Mouse (Mus musculus) bone marrow macrophage, adult 2 months (primary cell): ENCODE measurements around the gene Stim2. TPM values are rescaled to one million over a fixed set of nuclear protein-coding genes. Genes with fewer than 3 reads are reported as not detected.

Experiments
- H3K27ac ChIP-seq: 2 replicates; pipeline ENCODE4 v1.5.1; 2012; ENCODE audit warnings: low read depth, low read length; ENCODE audit not compliant: insufficient read depth
- H3K4me1 ChIP-seq: 2 replicates; pipeline ENCODE4 v1.6.1; 2012; ENCODE audit warnings: low read length; ENCODE audit not compliant: control insufficient read depth, insufficient read depth
- H3K4me3 ChIP-seq: 2 replicates; pipeline ENCODE4 v1.5.1; 2012; ENCODE audit warnings: mild to moderate bottlenecking, low read length, moderate library complexity; ENCODE audit not compliant: insufficient read depth
- CTCF ChIP-seq: IDR thresholded peaks from 2 replicates; pipeline ENCODE4 v1.5.1; 2012; ENCODE audit warnings: low read depth, mild to moderate bottlenecking, low read length, moderate library complexity
- POLR2A ChIP-seq: IDR thresholded peaks from 2 replicates; pipeline ENCODE4 v1.6.1; 2012; ENCODE audit warnings: mild to moderate bottlenecking, low read depth, low read length, borderline replicate concordance
- polyA plus RNA-seq: library from polyadenylated mRNA; stranded (reverse); fragments of >200 nt; gene quantifications from 2 replicates; pipeline ENCODE4 v1.2.4, GENCODE M21; 2012; ENCODE audit not compliant: missing spikeins, insufficient read depth, insufficient read length

The Stim2 gene
- polyA plus RNA-seq, 1 experiment = 37.9 TPM

DNA sequence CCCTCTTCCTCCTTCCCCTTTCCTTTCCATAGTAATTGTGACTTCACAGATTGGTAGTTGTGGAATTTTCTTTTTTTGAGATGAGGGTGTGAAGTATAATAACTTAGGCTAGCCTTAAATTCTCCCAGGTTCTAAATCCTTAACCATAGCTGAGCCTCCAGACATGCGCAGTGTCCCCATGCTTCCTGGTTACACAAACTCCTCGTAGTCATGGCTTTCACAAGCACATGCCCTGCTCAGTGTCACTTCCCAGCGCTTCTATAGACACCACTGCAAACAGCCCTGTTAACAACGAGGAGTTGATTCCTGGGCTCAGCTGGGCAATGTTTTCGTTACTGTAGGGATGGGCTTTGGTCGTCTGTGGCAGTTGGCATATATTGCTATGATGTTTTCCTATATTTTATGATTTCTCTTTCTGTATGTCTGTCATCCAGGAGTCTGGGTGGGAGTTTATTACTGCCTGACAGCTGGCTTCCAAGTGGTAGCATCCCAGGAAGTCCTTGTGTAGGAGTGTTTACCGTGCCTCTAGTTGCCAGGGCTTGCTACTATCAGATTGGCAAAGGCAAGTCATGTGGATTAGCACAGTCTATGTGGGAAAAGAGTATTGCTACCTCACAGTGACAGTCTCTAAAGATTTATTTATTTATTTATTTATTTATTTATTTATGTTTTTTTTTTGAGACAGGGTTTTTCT, 55.5 kb downstream of the Stim2 start:
- H3K27ac ChIP-seq = no peak overlapping the region
- peaks cover 23% of the 10 kb centered on the region for H3K4me1 ChIP-seq
- H3K4me3 ChIP-seq = no peak overlapping the region
- no peak for TF ChIP-seq CTCF
- no peak for TF ChIP-seq POLR2A

DNA sequence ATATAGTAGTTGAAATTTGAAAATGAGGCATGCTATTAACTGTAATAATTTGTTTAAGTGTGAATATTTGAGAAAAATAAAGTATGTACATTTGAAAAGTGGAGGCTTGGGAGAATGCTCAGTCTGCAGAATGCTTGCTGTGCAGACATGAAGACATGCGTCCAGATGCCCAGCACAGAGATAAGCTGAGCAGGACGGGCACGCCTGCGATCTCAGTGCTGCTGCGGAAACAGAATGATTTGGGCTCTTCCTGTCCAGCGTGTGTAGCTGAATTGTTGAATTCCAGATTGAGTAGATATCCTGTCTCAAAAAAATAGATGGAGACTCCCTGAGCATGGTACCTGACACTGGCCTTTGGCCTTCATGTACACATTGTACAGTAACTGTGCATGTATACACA, 58.0 kb downstream of the Stim2 start:
- TF ChIP-seq CTCF = no peak
- no peak for TF ChIP-seq POLR2A
- peaks cover 12% of the 10 kb centered on the region for H3K4me1 ChIP-seq
- H3K4me3 ChIP-seq = no peak overlapping the region
- H3K27ac ChIP-seq = no peak overlapping the region

DNA sequence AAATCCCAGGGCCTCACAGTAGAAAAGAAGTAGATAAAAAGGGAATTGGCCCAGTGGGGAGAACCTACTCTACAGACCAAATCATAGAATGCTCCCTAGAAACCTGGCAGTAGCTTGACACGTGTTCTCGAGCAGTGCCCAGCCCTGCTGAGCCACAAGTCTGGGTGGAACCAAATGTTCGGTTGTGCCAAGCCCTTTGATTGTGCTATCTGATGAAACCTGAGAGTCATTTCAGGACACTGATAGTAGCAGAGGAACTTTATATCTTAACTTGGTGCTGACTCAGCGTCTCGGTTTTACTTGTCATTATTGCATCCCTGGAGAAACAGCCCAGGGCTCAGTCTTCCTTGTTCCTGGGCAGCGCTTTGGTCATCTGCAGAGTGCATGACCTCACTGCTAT, 61.7 kb downstream of the Stim2 start:
- Histone ChIP-seq H3K4me3 (no peak overlapping the region), H3K27ac (no peak overlapping the region), H3K4me1 (peaks cover 3% of the 10 kb centered on the region; the same call in 1 of the 2 replicates)
- no peak for TF ChIP-seq POLR2A
- no peak for TF ChIP-seq CTCF

DNA sequence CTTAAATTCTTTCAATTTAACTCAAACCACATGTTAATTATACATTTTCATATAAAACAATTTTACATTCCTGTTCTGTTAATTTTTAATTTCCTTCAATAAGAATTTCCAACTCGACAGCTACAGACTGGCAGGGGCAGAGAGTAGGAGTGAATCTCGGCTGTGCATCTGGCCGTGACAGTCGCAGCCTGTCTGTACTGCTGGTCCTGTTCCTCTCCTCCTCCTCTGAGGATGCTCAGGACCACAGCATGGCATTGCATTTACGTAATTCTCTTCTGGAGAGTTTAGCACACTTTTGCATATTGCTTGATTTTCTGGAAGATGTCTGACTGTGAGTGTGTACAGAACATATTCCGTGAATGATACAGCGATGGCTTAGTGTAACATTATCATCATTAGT, 63.8 kb downstream of the Stim2 start:
- Histone ChIP-seq H3K4me3 (no peak overlapping the region), H3K27ac (no peak overlapping the region), H3K4me1 (peaks cover 3% of the 10 kb centered on the region; the same call in 1 of the 2 replicates)
- TF ChIP-seq CTCF = no peak
- no peak for TF ChIP-seq POLR2A

DNA sequence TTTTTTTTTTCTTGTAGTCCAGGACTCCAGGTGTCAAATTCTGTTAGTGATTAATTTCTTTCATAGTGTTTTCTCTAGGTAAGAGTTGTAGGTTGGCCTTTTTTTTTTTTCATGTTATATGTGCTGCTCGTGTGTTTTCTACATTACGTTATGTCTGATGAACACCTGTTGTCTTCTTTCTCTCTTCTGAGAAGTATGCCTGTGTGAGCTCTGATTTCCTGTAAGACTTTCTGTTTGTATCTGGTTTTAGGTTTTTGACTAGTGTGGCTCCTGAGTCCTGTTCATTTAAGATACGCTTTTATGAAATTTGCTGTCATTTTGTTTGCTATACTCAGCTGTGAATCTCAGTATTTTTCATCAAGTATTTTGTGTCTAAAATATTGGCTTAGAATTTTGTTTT, 69.3 kb downstream of the Stim2 start:
- Histone ChIP-seq H3K27ac (no peak overlapping the region), H3K4me1 (peaks cover 5% of the 10 kb centered on the region), H3K4me3 (no peak overlapping the region)
- TF ChIP-seq POLR2A (no peak), CTCF (no peak)

DNA sequence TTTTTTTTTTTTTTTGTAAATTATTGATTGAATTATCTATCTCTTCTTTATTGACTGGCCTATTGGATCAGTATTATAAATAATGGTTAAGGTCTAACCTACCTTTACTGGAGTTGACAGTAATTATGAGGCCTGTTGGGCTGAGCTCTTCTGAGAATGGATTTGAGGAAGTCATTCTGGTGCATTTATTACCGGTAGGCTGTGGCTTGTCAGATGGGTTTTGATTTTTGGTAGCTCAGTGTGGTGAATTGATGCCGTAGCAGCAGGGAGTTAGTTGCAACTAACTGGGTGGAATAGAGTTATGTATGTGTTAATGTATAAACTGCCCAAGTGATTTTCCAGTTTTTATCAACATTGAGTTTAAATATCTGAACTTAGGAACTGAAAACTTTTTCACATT, 72.2 kb downstream of the Stim2 start:
- Histone ChIP-seq H3K27ac (no peak overlapping the region), H3K4me3 (no peak overlapping the region), H3K4me1 (peaks cover 11% of the 10 kb centered on the region)
- TF ChIP-seq CTCF = no peak
- no peak for TF ChIP-seq POLR2A

DNA sequence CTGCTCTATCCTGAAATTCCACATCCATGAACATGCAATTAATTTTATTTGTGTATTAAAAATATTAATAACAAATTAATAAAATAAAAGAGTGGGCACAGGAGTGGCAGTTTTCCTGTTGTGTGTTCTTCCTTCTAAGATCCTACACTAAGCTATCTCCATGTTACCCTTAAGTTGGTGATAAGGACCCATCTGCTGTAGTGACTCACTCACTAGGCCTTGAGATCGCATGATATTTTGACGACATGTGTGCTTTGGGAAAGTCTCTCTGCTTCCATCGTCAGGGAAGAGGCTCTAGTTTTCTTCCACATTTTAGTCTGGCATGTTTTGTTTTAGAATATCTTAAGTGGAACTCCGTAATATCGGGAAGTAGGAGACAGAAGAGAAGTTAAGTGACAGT, 73.0 kb downstream of the Stim2 start:
- TF ChIP-seq POLR2A (no peak), CTCF (no peak)
- Histone ChIP-seq H3K27ac (no peak overlapping the region), H3K4me1 (peaks cover 11% of the 10 kb centered on the region), H3K4me3 (no peak overlapping the region)

DNA sequence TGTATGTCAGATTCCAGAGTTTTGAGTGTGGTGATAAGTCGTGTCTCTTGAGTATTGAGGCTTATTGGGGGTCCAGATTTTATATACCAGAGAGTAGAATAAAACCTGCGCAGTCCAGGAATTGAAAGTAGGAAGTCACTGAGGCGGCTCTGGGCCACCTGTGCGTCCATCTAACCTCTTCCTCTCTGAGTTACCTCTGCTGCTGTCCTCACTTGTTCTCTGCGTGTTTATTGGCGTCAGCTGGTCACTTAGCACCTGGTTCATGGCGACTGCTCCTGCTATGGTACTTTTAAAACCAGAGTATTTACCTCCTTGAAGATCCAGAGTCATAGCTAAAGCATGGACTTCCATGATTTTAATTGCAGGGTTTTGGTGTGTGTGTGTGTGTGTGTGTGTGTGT, 73.4 kb downstream of the Stim2 start:
- Histone ChIP-seq H3K4me1 (peaks cover 11% of the 10 kb centered on the region), H3K27ac (no peak overlapping the region), H3K4me3 (no peak overlapping the region)
- TF ChIP-seq CTCF (no peak), POLR2A (no peak)

DNA sequence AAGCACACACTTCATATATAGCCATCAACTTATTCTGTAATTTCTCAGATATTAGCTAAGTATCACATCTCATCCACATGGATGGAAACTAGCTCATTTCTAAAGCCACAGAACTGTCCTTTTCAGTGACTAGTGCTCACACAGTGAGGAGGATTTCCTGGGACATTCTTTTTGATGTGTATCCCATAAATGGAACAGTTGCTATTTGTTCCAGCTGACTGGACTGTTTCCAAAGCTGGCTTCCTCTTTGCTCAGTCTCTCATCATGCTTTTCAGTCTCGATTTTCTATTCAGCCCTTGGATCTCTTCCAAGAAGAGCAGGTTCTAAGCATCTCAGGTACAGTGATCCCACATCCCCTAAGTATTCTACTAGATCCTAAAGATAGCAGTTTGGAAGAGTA, 75.0 kb downstream of the Stim2 start:
- Histone ChIP-seq H3K4me3 (no peak overlapping the region), H3K4me1 (peaks cover 13% of the 10 kb centered on the region), H3K27ac (no peak overlapping the region)
- TF ChIP-seq CTCF (no peak), POLR2A (no peak)

DNA sequence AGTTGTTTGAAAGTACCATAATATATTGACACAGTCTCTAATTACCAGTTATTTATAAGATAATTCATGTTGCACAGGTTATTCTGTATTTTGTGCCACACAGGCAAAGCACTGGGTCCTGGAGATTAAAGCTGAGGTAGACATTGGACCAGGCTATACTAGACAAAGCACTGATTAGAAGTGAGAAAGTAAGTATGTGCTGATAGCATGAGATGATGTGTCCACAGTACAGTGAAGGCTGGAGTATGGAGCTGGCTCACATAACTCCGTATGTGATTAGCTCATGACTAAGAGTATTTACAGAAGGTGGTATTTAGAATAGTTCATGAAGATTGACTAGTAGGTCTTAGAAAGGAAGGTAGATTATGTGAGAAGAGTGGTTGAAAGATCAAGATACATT, 81.7 kb downstream of the Stim2 start:
- no peak overlapping the region for H3K27ac ChIP-seq
- H3K4me1 ChIP-seq = peaks cover 2% of the 10 kb centered on the region; the same call in 1 of the 2 replicates
- no peak overlapping the region for H3K4me3 ChIP-seq
- TF ChIP-seq POLR2A (no peak), CTCF (no peak)
